Mouse (Mus musculus) frontal cortex, postnatal 25 days (tissue): Measurements from ENCODE around the gene Hoxa5.

ENCODE experiments used
- DNase-seq, 2 experiments: peaks; one replicate each; pipeline ENCODE4 v3.0.0; 2022; ENCODE audit warnings: low spot score in 2 of 2

The Hoxa5 gene

GRCm38 (mm10) chr6:52201269-52201668 is 3.1 kb downstream of the Hoxa5 start:
- DNase-seq: no peak

- DNase-seq: no peak
Measured at GRCm38 (mm10) chr6:52200751-52201250, 3.6 kb downstream of the Hoxa5 start.

DNA sequence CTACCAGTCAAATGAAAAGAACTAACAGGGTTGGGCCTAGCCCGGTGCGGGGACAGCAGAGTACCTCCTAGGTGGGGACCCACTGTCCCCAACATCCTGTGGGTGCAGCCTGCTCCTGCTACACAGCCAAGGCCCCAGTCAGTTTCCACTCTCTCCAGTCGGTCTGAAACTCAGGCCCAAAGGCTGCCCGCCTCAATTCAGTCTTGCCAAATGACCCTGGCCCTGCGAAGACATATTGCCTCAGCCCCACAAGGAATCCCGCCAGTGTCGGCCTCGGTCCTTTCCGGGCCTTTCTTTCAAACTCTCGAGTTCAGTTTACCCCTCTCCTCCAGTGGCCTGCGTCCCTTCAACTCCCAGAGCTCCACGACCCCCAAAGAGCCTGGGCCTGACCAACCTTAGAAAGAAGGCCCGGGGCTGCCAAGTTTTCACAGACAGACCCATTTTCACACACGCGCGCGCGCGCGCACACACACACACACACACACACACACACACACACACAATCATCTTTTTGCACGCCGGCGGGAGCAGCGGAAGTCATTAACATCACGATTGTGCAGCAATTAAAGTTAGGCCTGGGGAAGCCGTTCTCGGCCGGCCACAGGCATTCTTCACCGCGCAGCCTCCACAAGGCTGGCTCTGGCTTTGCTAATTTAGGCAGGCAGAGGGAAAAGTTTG is 4.2 kb downstream of the Hoxa5 start:
- DNase-seq: no peak

GRCm38 (mm10) chr6:52197271-52197670 is 7.1 kb downstream of the Hoxa5 start:
- DNase-seq: no peak

GRCm38 (mm10) chr6:52196811-52197210 is 7.6 kb downstream of the Hoxa5 start:
- DNase-seq: no peak

DNA sequence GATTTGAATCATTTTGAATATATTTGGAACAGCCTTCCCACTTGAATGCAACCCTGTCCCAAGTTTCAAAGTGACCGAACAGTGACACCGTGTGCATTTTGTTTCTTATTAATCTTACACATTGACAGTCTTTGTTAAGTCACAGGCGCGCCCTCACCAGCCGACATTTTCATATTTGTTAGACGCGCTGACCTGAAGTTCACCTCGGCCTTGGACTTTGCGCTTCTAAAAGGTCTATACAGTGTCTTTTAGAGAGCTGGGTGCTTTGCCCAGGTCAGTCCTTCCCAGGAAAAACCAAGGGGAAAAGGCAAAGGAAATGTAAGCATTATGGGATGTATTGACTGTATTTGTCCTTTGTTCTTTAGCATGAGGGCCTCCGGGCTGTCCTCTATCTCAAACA is 9.7 kb downstream of the Hoxa5 start:
- no peak for DNase-seq

GRCm38 (mm10) chr6:52191860-52192550 is 12.4 kb downstream of the Hoxa5 start:
- no peak for DNase-seq

GRCm38 (mm10) chr6:52190906-52191810 is 13.2 kb downstream of the Hoxa5 start, which contains the start of gene Hoxa4:
TSS of gene Hoxa4 (minus strand) at chr6:52191753.
- no peak for DNase-seq

DNA sequence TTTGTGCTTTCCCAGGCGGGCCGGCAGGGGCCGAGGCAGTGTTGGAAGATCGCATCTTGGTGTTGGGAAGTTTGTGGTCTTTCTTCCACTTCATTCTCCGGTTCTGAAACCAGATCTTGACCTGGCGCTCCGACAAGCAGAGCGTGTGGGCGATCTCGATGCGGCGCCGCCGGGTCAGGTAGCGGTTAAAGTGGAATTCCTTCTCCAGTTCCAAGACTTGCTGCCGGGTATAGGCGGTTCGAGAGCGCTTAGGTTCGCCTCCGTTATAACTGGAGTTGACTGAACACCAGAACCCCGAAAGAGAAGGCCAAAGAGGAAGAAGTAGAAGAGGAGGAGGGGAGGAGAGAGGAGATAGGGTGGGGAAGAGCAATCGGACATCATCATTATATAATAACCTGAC is 14.0 kb downstream of the Hoxa5 start:
- no peak for DNase-seq

- DNase-seq: no peak
Measured at GRCm38 (mm10) chr6:52189909-52190308, 14.5 kb downstream of the Hoxa5 start.

DNA sequence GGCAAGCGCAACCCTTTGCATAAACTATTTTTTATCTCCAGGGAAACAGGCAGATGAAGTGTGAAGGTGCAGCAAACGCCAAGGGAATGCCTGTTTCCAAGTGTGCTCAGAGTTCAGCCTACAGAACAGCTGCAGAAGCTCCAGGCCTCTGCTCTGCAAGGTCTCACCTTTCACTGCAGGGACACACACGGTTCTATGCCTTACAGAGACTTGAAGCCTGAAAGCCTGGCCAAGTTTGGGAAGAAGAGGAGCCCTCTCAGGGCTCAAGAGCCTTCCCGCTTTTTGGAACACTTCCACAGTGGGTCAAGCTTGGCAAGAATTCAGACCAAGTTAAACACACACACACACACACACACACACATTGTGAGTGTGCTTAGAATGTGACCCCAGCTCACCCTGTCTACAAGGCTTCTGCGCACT is 15.2 kb downstream of the Hoxa5 start:
- no peak for DNase-seq

- DNase-seq: no peak
Measured at GRCm38 (mm10) chr6:52186500-52186899, 17.9 kb downstream of the Hoxa5 start.

DNA sequence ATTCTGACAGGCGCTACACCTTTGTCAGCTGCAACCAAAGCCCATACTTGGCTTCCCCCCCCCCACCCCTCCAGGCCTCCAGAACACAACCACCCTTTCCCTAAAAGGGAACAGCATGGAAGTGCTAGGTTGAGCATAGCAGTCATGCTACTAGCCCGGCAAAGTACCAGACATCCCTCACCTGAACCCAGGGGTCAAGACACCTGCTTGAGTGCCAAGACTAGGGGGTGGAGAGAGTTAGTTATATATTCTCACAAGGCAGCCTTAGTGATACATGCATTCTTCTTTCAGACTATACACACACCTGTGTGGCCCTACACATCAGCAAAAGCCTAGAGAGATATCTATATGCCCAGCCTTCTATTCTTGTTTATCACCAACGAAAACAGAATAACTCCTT is 18.6 kb downstream of the Hoxa5 start:
- DNase-seq: no peak

DNA sequence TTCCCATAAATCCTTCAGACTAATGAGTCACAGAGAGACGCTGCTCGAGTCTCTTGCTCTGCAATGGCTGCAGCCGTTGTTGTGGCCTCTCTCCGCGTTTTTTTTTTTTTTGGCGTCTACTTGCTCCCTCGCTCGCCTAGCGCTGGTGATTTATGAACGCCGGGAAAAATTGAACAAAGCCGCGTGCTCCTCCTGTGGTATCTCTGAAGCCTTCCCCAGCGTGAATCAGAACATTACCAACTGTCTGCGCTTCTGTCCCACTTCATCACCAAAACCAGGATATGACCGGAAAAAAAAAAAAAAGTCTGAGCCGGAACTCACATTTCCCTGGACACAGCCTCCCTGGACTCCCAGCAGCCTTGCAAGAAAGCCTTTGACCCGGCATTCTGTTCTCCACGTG is 19.2 kb downstream of the Hoxa5 start:
- no peak for DNase-seq

DNA sequence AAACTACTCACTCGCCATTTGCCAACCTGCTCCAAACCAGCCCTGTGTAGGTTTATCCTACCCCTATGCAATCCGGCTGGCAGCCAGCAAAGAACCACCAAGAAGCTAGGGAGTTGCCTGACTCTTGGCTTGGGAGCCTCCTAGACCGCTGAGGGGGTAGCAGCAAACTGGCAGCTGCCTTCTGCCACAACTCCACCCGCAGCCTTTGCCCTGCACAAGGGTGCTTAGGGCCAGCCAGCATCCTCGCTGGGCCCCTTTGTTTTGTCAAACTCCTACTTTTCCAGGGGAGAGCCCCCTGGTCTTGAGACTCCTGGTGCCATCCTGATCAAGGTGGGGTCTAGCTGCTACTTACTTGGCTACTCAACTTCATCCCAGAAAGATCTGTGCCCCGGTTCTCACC is 19.7 kb downstream of the Hoxa5 start:
- DNase-seq: no peak

- no peak for DNase-seq
Measured at GRCm38 (mm10) chr6:52183311-52184080, 20.9 kb downstream of the Hoxa5 start.

GRCm38 (mm10) chr6:52182793-52183192 is 21.6 kb downstream of the Hoxa5 start:
- DNase-seq: no peak

DNA sequence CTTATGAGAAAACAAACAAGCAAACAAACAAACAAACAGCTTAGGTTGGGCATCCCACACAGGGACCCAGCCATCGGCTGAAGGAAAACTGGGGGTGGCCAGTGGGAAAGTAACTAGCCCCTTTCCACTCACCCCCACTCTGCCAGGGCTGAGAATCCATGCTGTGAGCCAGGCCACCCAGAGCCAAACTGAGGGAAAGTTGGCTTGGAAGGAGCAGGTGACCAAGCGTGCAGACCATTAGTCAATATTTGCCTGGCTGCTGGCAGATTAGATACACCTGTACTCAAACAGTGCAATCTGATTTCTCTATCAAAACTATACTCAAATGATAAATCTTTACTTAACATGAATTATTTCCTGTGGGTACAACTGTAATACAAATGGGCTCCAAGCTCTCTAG is 22.4 kb downstream of the Hoxa5 start:
- no peak for DNase-seq

- DNase-seq: no peak
Measured at GRCm38 (mm10) chr6:52180726-52181125, 23.7 kb downstream of the Hoxa5 start.

GRCm38 (mm10) chr6:52180213-52180710 is 24.1 kb downstream of the Hoxa5 start:
- no peak for DNase-seq

GRCm38 (mm10) chr6:52179690-52180089 is 24.7 kb downstream of the Hoxa5 start:
- DNase-seq: no peak
